Mouse (Mus musculus): ENCODE data around the gene Sema3c.
"Not testable (repeated sequence)": the region's sequence is repeated elsewhere in the genome, so short reads cannot be mapped to it uniquely, and the experiment has no call there.

The Sema3c gene

GRCm38 (mm10) chr5:17573694-17574380 is at the start of gene Sema3c:
Gene Sema3c (plus strand): TSS chr5:17574281.
- no peak for DNase-seq (ENCODE audit: low spot score)

- not testable (repeated sequence) for DNase-seq (ENCODE audit: low spot score)
Observed at GRCm38 (mm10) chr5:17531165-17531564, 42.9 kb upstream of the Sema3c start.

GRCm38 (mm10) chr5:17543141-17543540 is 30.9 kb upstream of the Sema3c start:
- no peak for DNase-seq (ENCODE audit: low spot score)

GRCm38 (mm10) chr5:17544904-17545449 is 29.1 kb upstream of the Sema3c start:
- DNase-seq (ENCODE audit: low spot score) = no peak

GRCm38 (mm10) chr5:17551693-17552092 is 22.4 kb upstream of the Sema3c start:
- no peak for DNase-seq (ENCODE audit: low spot score)

GRCm38 (mm10) chr5:17556073-17556473 is 18.0 kb upstream of the Sema3c start:
- DNase-seq (ENCODE audit: low spot score) = peak; percentile 57

- no peak for DNase-seq (ENCODE audit: low spot score)
Observed at GRCm38 (mm10) chr5:17556715-17557265, 17.3 kb upstream of the Sema3c start.

- peak; percentile 26 for DNase-seq (ENCODE audit: low spot score)
Observed at GRCm38 (mm10) chr5:17571571-17571970, 2.5 kb upstream of the Sema3c start.

- peak; percentile 84 for DNase-seq (ENCODE audit: low spot score)
Observed at GRCm38 (mm10) chr5:17574413-17575182, 517 bp downstream of the Sema3c start.

GRCm38 (mm10) chr5:17575183-17575495 is 1.1 kb downstream of the Sema3c start:
- no peak for DNase-seq (ENCODE audit: low spot score)

- DNase-seq (ENCODE audit: low spot score) = peak; percentile 14
Observed at GRCm38 (mm10) chr5:17576069-17576468, 2.0 kb downstream of the Sema3c start.

GRCm38 (mm10) chr5:17582047-17582515 is 8.0 kb downstream of the Sema3c start:
- no peak for DNase-seq (ENCODE audit: low spot score)

- DNase-seq (ENCODE audit: low spot score) = no peak
Observed at GRCm38 (mm10) chr5:17584299-17584945, 10.3 kb downstream of the Sema3c start.

GRCm38 (mm10) chr5:17586518-17587210 is 12.6 kb downstream of the Sema3c start:
- no peak for DNase-seq (ENCODE audit: low spot score)

GRCm38 (mm10) chr5:17591908-17592307 is 17.8 kb downstream of the Sema3c start:
- DNase-seq (ENCODE audit: low spot score) = no peak

GRCm38 (mm10) chr5:17601700-17602099 is 27.6 kb downstream of the Sema3c start:
- no peak for DNase-seq (ENCODE audit: low spot score)

- DNase-seq (ENCODE audit: low spot score) = no peak
Observed at GRCm38 (mm10) chr5:17620619-17621018, 46.5 kb downstream of the Sema3c start.

GRCm38 (mm10) chr5:17622564-17622963 is 48.5 kb downstream of the Sema3c start:
- no peak for DNase-seq (ENCODE audit: low spot score)

GRCm38 (mm10) chr5:17628606-17629005 is 54.5 kb downstream of the Sema3c start:
- no peak for DNase-seq (ENCODE audit: low spot score)

GRCm38 (mm10) chr5:17629599-17629998 is 55.5 kb downstream of the Sema3c start:
- no peak for DNase-seq (ENCODE audit: low spot score)

GRCm38 (mm10) chr5:17639519-17639918 is 65.4 kb downstream of the Sema3c start:
- DNase-seq (ENCODE audit: low spot score) = no peak
